Mouse (Mus musculus) megakaryocyte, embryonic 14.5 days (primary cell): ENCODE results near the gene Hipk2.

Source experiments
- FLI1 ChIP-seq: IDR thresholded peaks from 2 replicates; pipeline ENCODE4 v1.6.1; 2012; ENCODE audit warnings: low read length, inconsistent platforms, mixed read lengths
- GATA1 ChIP-seq: IDR thresholded peaks from 3 replicates; pipeline ENCODE4 v1.6.1; 2012; ENCODE audit warnings: mixed read lengths, low read length, inconsistent platforms, borderline replicate concordance

DNA sequence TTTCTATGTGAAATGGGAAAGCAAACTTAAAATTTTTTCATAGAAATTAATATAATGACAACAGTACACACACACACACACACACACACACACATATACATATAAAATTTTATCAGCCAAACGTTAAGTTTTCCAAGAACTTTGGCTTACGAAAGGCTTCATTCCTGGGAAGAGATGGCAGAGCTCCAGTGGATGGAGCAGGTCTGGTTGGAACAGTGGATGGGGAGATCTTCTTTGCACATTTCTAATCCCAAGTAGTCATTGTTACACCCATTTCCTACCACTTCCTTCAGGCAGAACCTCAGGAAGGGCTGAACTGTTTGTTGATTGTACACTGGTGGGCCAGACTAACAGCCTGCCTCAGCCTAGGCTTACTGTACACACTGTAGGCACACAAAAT is 106.3 kb downstream of the Hipk2 start:
- TF ChIP-seq GATA1: no peak
- no peak for TF ChIP-seq FLI1
